Mouse (Mus musculus) midbrain, embryonic 11.5 days (tissue): Measurements from ENCODE around the gene 2310022A10Rik. TPM values are rescaled to one million over a fixed set of nuclear protein-coding genes. Genes with fewer than 3 reads are reported as not detected.

Source experiments
- ATAC-seq: fragments of 200-750 bp; cut with Nextera tagmentation; 2 replicates; pipeline ENCODE4 v1.8.0; 2017; ENCODE audit warnings: moderate TSS enrichment, moderate library complexity; ENCODE audit not compliant: low FRiP score
- DNase-seq: peaks from one replicate; pipeline ENCODE4 v3.0.0; 2015; ENCODE audit warnings: low spot score; ENCODE audit errors: missing footprints
- H3K27ac ChIP-seq: fragments of 300-500 bp; sonication (generic); 2 replicates; pipeline ENCODE4 v1.5.1; 2014; ENCODE audit warnings: low read depth, low read length
- H3K27me3 ChIP-seq: fragments of 300-500 bp; sonication (generic); 2 replicates; pipeline ENCODE4 v1.6.1; 2014; ENCODE audit warnings: mild to moderate bottlenecking, low read length, moderate library complexity, mixed read lengths; ENCODE audit not compliant: control insufficient read depth, insufficient read depth
- H3K36me3 ChIP-seq: fragments of 300-500 bp; sonication (generic); 2 replicates; pipeline ENCODE4 v1.6.1; 2014; ENCODE audit warnings: mild to moderate bottlenecking, low read length, moderate library complexity, mixed read lengths; ENCODE audit not compliant: control insufficient read depth, insufficient read depth
- H3K4me1 ChIP-seq: fragments of 300-500 bp; sonication (generic); 2 replicates; pipeline ENCODE4 v1.6.1; 2014; ENCODE audit warnings: low read length; ENCODE audit not compliant: control insufficient read depth, insufficient read depth
- H3K4me2 ChIP-seq: fragments of 300-500 bp; sonication (generic); 2 replicates; pipeline ENCODE4 v1.6.1; 2014; ENCODE audit warnings: mild to moderate bottlenecking, moderate library complexity
- H3K4me3 ChIP-seq: fragments of 300-500 bp; sonication (generic); 2 replicates; pipeline ENCODE4 v1.5.1; 2014; ENCODE audit warnings: low read depth, low read length
- H3K9ac ChIP-seq: fragments of 300-500 bp; sonication (generic); 2 replicates; pipeline ENCODE4 v1.6.1; 2014; ENCODE audit warnings: low read length
- H3K9me3 ChIP-seq: fragments of 300-500 bp; sonication (generic); 2 replicates; pipeline ENCODE4 v1.6.1; 2016; ENCODE audit warnings: low read length; ENCODE audit not compliant: control insufficient read depth
- WGBS: fragments of 180-500 bp; shearing (Covaris S2); extraction: QIAGEN DNeasy Blood & Tissue Kit; methylation state at CpG from one replicate; pipeline ENCODE4 v1.1.7; 2014; 5-methylcytosine and 5-hydroxymethylcytosine counted together
- polyA plus RNA-seq: library from polyadenylated mRNA; unstranded; fragments of >200 nt; fragmentation: Nextera tagmentation; extraction: Ambion mirVana; gene quantifications from 2 replicates; pipeline ENCODE4 v1.2.1, GENCODE M21; 2014

The 2310022A10Rik gene
- polyA plus RNA-seq, 1 experiment from 2014 or later = 26.5 TPM

GRCm38 (mm10) chr7:27602161-27602560, 49.1 kb downstream of the 2310022A10Rik start:
- peak; percentile 51 for DNase-seq
- H3K36me3 ChIP-seq = no peaks in the 10 kb centered on the region

DNA sequence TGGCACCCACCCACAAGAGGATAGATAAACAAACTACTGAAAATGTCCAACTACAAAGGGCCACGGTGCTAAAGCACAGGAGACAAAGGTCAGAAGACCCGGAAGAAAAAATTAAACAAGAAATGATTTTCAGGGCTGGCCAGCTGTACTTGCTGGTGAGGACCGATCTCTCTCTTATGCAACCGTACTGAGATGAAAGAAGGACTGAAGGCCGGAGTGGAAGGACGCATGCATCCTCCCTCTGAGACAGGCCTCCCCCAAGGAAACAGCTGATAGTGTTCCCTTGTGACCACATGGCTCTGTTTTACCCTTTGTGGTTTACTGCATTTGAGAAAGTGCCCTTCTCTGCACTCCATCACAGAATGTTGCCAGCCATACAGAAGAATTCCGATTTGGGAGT, 49.8 kb downstream of the 2310022A10Rik start:
- no peak overlapping the region for H3K27ac ChIP-seq
- H3K4me1 ChIP-seq = no peaks in the 10 kb centered on the region
- no peaks in the 10 kb centered on the region for H3K27me3 ChIP-seq
- no peak overlapping the region for H3K9ac ChIP-seq
- no peak overlapping the region for H3K4me3 ChIP-seq
- H3K4me2 ChIP-seq = no peak overlapping the region
- no peaks in the 10 kb centered on the region for H3K9me3 ChIP-seq
- DNase-seq = no peak
- no peaks in the 10 kb centered on the region for H3K36me3 ChIP-seq
- 88% methylated on average over 7 of the region's 7 CpGs for WGBS
- no peak for ATAC-seq

More at GRCm38 (mm10) chr7:27602161-27602560, 49.1 kb downstream of the 2310022A10Rik start:
- Histone ChIP-seq H3K9me3 (no peaks in the 10 kb centered on the region), H3K27ac (no peak overlapping the region), H3K9ac (no peak overlapping the region), H3K4me1 (no peaks in the 10 kb centered on the region), H3K4me2 (no peak overlapping the region), H3K27me3 (no peaks in the 10 kb centered on the region), H3K4me3 (no peak overlapping the region)
- 83% methylated on average over 2 of the region's 2 CpGs for WGBS
- ATAC-seq = no peak

DNA sequence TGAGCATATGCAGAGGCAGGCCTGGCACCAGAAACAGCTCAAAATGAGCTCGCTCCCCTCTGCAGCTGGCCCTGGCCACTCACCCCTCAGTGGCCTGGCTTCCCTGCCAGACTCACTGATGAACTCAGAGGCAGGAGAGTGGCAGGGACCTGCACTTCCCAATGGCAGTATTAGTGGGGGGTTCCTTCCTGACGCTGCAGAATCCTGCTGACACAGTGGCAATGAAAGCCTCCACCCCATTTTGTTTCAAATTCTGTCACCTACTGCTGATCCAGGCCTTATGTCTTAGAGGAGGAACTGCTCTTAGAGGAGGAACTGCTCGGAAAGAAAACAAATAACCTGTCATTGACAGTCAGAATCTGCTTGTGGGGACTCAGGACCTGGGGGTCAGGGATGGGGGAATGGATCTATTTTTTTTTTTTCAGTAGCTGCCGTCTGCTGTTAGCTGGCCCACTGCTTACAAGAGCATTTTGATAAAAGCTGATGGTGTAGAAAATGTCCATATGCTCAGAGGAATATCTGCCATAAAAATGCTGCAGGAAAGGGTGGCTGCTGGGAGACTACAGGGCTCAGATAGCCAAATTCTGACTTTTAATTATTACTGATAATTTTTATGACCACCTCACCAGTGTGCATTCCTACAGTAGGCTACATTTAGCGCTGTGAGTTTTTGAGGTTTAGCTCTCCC, 51.8 kb downstream of the 2310022A10Rik start:
- H3K4me1 ChIP-seq = no peaks in the 10 kb centered on the region
- no peak overlapping the region for H3K4me2 ChIP-seq

DNA sequence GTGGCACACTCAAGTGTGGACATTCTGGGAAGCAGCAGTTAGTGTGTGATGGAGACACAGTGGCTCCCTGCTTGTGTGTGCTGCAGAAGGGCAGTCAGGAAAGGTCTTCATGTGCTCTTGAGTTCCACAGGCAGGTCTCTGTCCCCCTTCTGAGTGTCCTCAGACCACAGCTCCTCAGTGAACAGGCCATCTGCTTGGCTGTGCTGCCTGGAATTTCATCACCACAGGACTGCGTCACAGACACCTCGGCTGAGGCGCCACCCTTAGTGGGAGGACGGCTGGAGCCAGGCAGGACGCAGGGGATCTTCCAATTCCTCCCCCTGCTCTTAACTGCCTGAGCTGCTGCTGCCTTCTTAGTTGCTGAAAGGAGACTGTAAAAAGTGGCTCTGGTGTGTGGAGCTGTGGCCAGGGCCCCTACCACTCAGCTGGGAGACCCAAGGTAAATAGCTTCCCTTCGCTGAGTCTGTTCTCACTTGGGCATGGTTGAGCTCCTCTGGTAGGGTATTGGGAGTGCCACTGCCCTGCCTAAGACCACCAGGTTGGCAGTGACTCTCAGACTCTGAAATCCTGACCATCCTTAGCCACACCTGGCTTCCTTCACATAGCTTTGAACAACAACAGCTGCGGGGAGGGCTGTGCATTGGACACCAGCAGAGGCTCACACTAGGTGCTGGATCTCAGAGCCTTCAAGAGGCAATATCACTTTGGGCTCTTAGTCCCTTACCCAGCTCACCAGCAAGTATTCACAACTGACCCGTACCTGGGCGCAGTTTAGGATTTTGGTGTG, 52.7 kb downstream of the 2310022A10Rik start:
- Histone ChIP-seq H3K4me2 (no peak overlapping the region), H3K9me3 (no peaks in the 10 kb centered on the region), H3K27ac (no peak overlapping the region), H3K4me3 (no peak overlapping the region), H3K4me1 (no peaks in the 10 kb centered on the region), H3K27me3 (no peaks in the 10 kb centered on the region), H3K36me3 (peaks cover 4% of the 10 kb centered on the region), H3K9ac (no peak overlapping the region)
- WGBS = 80% methylated on average over 9 of the region's 9 CpGs
- DNase-seq = peak; percentile 59
- ATAC-seq = no peak

More for the DNA sequence above, 51.8 kb downstream of the 2310022A10Rik start:
- DNase-seq = no peak
- ATAC-seq = no peak
- Histone ChIP-seq H3K36me3 (no peaks in the 10 kb centered on the region; the same call in 1 of the 2 replicates), H3K9ac (no peak overlapping the region), H3K4me3 (no peak overlapping the region), H3K27me3 (no peaks in the 10 kb centered on the region), H3K9me3 (no peaks in the 10 kb centered on the region), H3K27ac (no peak overlapping the region)
- WGBS = 55% methylated on average over 5 of the region's 5 CpGs

- ATAC-seq = no peak
- Histone ChIP-seq H3K36me3 (peaks cover 4% of the 10 kb centered on the region), H3K27me3 (no peaks in the 10 kb centered on the region), H3K9ac (0 out of 2 replicates have a peak overlapping the region, but pooled peaks have one; percentile 20), H3K4me1 (no peaks in the 10 kb centered on the region), H3K27ac (no peak overlapping the region), H3K4me3 (no peak overlapping the region), H3K4me2 (no peak overlapping the region), H3K9me3 (no peaks in the 10 kb centered on the region)
- 76% methylated on average over 10 of the region's 10 CpGs for WGBS
- DNase-seq = peak; percentile 60
Measured at GRCm38 (mm10) chr7:27606481-27607254, 53.6 kb downstream of the 2310022A10Rik start.

GRCm38 (mm10) chr7:27607580-27607979, 54.5 kb downstream of the 2310022A10Rik start:
- Histone ChIP-seq H3K27me3 (no peaks in the 10 kb centered on the region), H3K9ac (no peak overlapping the region), H3K36me3 (peaks cover 4% of the 10 kb centered on the region), H3K4me3 (no peak overlapping the region), H3K27ac (no peak overlapping the region), H3K4me1 (no peaks in the 10 kb centered on the region), H3K9me3 (no peaks in the 10 kb centered on the region), H3K4me2 (no peak overlapping the region)
- no peak for ATAC-seq
- 88% methylated on average over 5 of the region's 5 CpGs for WGBS
- no peak for DNase-seq

GRCm38 (mm10) chr7:27608130-27608529, 55.1 kb downstream of the 2310022A10Rik start:
- peak; percentile 64 for DNase-seq
- no peak overlapping the region for H3K4me3 ChIP-seq
- H3K9ac ChIP-seq = no peak overlapping the region
- peaks cover 4% of the 10 kb centered on the region for H3K36me3 ChIP-seq
- 92% methylated on average over 3 of the region's 3 CpGs for whole genome bisulfite sequencing
- H3K27me3 ChIP-seq = no peaks in the 10 kb centered on the region
- H3K4me1 ChIP-seq = no peaks in the 10 kb centered on the region
- no peak overlapping the region for H3K27ac ChIP-seq
- H3K4me2 ChIP-seq = no peak overlapping the region
- ATAC-seq = no peak
- H3K9me3 ChIP-seq = no peaks in the 10 kb centered on the region

- H3K27ac ChIP-seq = no peak overlapping the region
- H3K4me1 ChIP-seq = peaks cover 5% of the 10 kb centered on the region
- H3K9me3 ChIP-seq = no peaks in the 10 kb centered on the region
- WGBS = 95% methylated on average over 4 of the region's 4 CpGs
- H3K9ac ChIP-seq = no peak overlapping the region
- DNase-seq (no peak), ATAC-seq (no peak)
- no peak overlapping the region for H3K4me3 ChIP-seq
- no peaks in the 10 kb centered on the region for H3K27me3 ChIP-seq
- no peak overlapping the region for H3K4me2 ChIP-seq
- H3K36me3 ChIP-seq = peaks cover 4% of the 10 kb centered on the region
Measured at GRCm38 (mm10) chr7:27609285-27609684, 56.3 kb downstream of the 2310022A10Rik start.
